ENCODE assay signal across 26 mouse cellular contexts in genomic region chr5:34334081-34334480, GRCm38 (mm10). TPM values are rescaled to one million over a fixed set of nuclear protein-coding genes. Genes with fewer than 3 reads are reported as not detected.
DNase-seq lines count a peak whose midpoint lies in the region; TF ChIP-seq lines count a peak whose summit lies in the region.
"Had no signal": no experiment of that assay in that cellular context is flagged by ENCODE, and none has a peak within 500 bp of the region (broad histone marks: within the 10 kb centered on the region; RNA-seq: fewer than 3 reads in every experiment).

No protein-coding gene starts in this region.

- no peak overlapping the region for H3K27ac ChIP-seq in testis, adult 2 months (ENCODE audit: control insufficient read depth, insufficient read depth, low read depth, low read length)

- no peak for TF ChIP-seq CTCF in testis, adult 2 months (IDR thresholded peaks at IDR 0.05; ENCODE audit: control insufficient read depth, insufficient read depth, insufficient replicate concordance, low read depth, low read length)

- peaks cover 4% of the 10 kb centered on the region for H3K4me1 ChIP-seq in testis, adult 2 months (ENCODE audit: control insufficient read depth, insufficient read depth, low read length)

- peak overlapping the region; percentile 39 for H3K4me3 ChIP-seq in testis, adult 2 months (ENCODE audit: control insufficient read depth, low read depth, low read length)

- peak; percentile 83 for DNase-seq in heart, adult 11 months
- DNase-seq in heart, postnatal 4 days: no peak
- no peak for DNase-seq in testis, postnatal 10 days (ENCODE audit: low spot score)
- peak; percentile 56 for DNase-seq in A20 (ENCODE audit: low read depth, low spot score)
- peak; percentile 9 for DNase-seq in induced T-regulatory cell, adult 2 months (ENCODE audit: low read depth)
- no peak for DNase-seq in lung, postnatal 10 days
- DNase-seq in urinary bladder, postnatal 25 days (ENCODE audit: low spot score): no peak
- DNase-seq: adrenal gland, adult 2 months; adrenal gland, adult 8-10 months; adrenal gland, postnatal 10 days; adrenal gland, postnatal 14 days; adrenal gland, postnatal 25 days; adrenal gland, postnatal 36 days; B cell, adult 2 months; cerebellum, adult 11 months; cerebellum, adult 11-12 months; cerebellum, adult 18-20 months had no signal

- H3K27me3 ChIP-seq in testis, adult 2 months (ENCODE audit: control insufficient read depth, insufficient read depth, low read length): no peaks in the 10 kb centered on the region
- H3K27me3 ChIP-seq: CH12.LX, Patski had no signal

- H3K36me3 ChIP-seq in testis, adult 2 months (ENCODE audit: control insufficient read depth, insufficient read depth, low read length): no peaks in the 10 kb centered on the region

- no peak for TF ChIP-seq POLR2A in testis, adult 2 months (IDR thresholded peaks at IDR 0.05; ENCODE audit: control insufficient read depth, low read depth, low read length)

RNA-seq across cellular contexts. Expression of gene Rnf4, which starts 2.0 kb away (rescaled TPM):
- total RNA-seq in heart, postnatal 4 days (2021): 10 to 100 TPM; 85.8 to 86.3 TPM
- 82.2 and 102 TPM in 2 replicates for polyA plus RNA-seq in testis, adult 2 months (2012; rRNA removed)

RNA-seq across cellular contexts. Expression of gene Fam193a, which starts 35.7 kb away (rescaled TPM):
- 10 to 100 TPM; 36.0 to 41.7 TPM for total RNA-seq in heart, postnatal 4 days (2021)
- polyA plus RNA-seq in testis, adult 2 months (2012; rRNA removed): 137 and 148 TPM in 2 replicates

RNA-seq across cellular contexts. Expression of gene Cfap99, which starts 45.7 kb away (rescaled TPM):
- total RNA-seq in heart, postnatal 4 days (2021): not detected
- 23.1 and 25.7 TPM in 2 replicates for polyA plus RNA-seq in testis, adult 2 months (2012; rRNA removed)
- total RNA-seq: adrenal gland, adult 18-20 months; adrenal gland, adult 2 months; adrenal gland, postnatal 10 days; adrenal gland, postnatal 14 days; adrenal gland, postnatal 25 days; adrenal gland, postnatal 36 days; CH12.LX; G1E; MEL had no signal
- polyA plus RNA-seq: activated CD4-positive, CD25-positive, alpha-beta regulatory T cell, adult 4 months; adrenal gland, adult 2 months; C2C12; CD4-positive, CD25-positive, alpha-beta regulatory T cell, adult 4 months; G1E; Patski had no signal

RNA-seq across cellular contexts. Expression of gene Zfyve28, which starts 45.8 kb away (rescaled TPM):
- 1 to 10 TPM; 1.5 to 2.5 TPM for total RNA-seq in heart, postnatal 4 days (2021)
- polyA plus RNA-seq in testis, adult 2 months (2012; rRNA removed): 2.5 and 3.2 TPM in 2 replicates
- polyA plus RNA-seq: G1E had no signal

Comparison
In these comparisons a context has a peak if more than half of its experiments do, and no peak if none do; other contexts are left out.
1. DNase-seq: peak in heart, adult 11 months (single experiment), A20 (single experiment) and induced T-regulatory cell, adult 2 months (single experiment); none in heart, postnatal 4 days (single experiment), testis, postnatal 10 days (single experiment), lung, postnatal 10 days (single experiment) and urinary bladder, postnatal 25 days (single experiment).